Mouse (Mus musculus): ENCODE data around the gene Tbcc.

The Tbcc gene

DNA sequence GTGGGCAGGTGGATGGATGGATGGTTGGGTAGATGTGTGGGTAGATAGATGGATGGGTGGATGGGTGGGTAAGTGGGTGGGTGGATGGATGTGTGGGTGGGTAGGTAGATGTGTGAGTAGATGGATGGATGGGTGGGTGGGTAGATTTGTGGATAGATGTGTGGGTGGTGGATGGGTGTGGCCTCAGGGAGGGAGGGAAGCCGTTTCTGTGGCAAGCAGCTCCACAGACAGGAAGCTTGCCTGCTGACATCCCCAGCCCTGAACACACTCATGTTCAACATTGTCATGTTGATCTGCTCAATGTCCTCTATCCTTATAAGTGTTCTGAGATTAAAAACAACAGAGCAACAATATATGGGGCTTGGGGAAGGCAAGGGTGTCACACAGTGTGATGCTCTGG, 19.6 kb upstream of the Tbcc start:
- no peak for DNase-seq

DNA sequence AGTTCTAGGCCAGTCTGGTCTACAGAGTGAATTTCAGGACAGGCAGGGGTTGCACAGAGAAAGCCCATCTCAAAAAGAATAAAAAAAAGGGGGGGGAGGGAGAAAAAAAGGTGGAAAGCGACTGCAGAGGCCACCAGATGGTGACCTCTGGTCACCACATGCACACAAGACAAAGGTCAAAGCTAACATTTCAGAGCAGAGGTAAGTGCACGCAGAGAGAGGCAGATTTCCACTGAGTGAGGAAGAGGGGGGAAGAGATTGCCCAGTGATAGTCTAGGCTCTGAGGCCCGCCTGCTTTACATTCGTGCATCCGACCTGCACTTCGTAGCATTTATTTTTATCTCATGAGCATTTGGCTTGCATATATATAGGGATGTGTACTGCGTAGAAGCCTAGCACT, 17.7 kb upstream of the Tbcc start:
- no peak for DNase-seq

DNA sequence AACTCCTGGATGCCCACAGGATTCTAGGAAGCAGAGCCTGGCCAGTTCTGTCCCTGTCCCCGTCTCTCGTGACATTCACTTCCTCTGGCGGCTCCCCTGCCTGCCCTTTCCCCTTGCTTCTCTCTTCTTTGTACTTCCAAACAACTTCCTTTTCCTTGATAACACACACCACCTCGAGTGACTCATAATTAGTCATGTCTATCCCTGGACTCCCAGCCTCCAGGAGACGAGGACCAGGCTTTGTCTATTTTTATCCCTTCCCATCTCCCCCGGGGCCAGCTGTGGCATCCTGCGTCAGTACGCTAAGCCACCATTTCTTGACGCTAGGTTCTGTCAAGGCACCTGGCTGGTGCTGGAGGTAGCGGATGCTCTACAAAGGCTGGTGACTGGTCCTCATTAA, 16.4 kb upstream of the Tbcc start:
- DNase-seq: peak; percentile 63

DNA sequence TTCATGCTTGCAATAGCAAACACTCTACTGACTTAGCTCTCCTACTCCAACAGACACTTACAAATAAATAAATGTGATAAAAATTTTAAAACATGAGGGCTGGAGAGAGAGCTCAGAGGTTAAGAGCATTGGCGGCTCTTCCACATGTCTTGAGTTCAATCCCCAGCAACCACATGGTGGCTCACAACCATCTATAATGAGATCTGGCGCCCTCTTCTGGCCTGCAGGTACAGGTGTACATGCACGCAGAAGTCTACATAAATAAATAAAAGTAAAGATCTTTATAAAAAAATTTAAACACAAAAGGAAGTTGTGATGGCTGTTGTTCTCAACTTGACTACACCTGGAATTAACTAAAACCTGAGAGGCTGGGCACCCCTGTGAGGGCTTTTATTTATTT, 14.9 kb upstream of the Tbcc start:
- DNase-seq: no peak

DNA sequence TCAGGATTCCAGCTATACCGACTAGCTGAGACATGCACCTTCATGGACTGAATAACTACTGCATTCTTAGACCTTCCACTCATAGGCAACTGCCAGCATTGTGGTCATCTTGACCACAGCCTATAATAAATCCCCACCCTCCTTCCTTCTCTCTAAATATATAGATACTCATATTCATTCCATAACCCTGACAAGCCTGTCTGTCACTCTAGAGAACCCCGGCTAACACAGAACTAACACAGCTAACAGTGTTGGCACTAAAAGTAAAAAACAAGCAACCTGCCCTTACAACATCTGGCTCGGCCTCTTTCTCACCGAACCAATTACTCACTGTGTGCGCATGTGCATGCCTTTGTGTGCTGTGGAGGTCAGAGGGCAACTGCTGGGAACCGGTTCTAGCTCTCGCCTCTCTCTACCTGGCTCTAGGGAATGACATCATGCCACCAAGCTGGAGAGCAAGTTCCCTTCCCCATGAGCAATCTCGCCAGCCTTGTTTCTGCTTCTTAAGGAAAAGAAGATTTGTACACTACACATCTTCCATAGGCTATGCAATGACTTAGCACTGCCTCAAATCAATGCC, 14.0 kb upstream of the Tbcc start:
- peak; percentile 70 for DNase-seq

DNA sequence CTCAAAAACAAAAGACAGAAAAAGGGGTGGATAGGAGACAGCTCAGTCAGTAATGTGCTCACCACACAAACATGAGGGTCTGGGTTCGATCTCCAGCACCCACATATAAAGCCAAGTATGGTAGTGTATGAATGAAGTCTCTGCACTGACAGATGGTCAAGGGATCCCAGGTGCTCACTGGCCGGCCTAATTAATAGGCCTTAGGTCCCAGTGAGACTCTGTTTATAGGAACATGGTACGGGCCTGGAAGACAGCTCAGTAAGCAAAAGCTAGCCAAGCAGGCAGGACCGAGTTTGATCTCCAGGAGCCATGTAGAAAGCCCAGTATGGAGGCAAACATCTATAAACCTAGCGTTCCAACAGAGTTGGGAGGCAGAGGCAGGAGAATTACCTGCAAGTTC, 13.4 kb upstream of the Tbcc start:
- DNase-seq: no peak

DNA sequence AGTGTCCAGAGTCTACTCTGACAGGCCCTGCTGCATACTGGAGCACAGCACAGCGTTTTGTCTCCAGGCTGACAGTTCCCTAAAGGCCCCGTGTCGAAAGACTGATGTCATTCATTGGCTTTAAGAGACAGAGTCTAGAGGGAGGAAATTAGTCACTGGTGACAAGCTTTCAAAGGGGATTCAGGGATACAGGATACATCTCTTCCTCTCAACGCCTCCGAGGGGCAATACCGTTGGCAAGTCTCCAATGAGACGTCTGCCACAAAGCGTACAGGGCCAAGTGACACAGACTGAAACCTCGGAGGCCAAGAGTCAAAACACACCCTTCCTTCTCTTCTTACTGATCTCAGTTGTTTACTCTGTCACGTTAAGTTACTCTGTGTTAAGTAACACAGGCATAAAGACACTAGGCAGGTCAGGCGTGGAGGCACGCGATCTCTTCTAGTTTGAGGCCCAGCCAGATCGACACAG, 10.6 kb upstream of the Tbcc start:
- peak; percentile 77 for DNase-seq

DNA sequence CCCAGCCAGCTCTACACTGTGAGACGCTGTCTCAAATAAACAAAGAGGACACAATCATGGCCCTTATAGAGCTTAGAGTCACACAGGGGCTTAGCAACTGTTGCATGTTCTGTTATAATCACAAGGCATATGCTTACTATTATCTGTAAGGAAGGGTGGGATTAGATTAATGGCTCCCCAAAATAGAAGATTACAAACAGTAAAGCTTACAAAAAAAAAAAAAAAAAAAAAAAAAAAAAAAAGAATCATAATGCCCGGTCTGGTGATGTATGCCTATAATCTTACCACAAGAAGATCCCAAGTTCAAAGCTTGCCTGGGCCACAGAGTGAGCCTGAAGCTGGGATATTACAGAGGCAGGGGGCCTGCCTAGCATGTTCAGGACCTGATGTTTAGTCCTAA, 10.2 kb upstream of the Tbcc start:
- no peak for DNase-seq

DNA sequence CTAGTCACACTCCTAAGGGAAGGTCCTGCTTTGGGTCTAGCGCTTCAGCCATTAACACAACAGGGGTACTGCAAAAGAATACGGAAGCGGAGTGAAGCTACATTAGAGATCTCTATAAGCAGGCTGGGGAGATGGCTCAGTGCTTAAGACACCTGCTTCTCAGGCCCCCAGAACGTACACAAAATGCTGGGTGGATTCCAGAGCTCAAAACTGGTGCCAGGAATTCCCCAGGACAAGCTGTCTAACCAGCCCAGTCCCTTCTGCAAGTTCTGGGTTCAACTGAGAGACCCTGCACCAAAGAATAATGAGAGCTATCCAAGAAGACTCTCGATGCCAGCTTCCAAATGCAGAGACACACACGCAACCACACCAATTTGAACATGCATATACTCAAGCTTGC, 8.8 kb upstream of the Tbcc start:
- DNase-seq: no peak

DNA sequence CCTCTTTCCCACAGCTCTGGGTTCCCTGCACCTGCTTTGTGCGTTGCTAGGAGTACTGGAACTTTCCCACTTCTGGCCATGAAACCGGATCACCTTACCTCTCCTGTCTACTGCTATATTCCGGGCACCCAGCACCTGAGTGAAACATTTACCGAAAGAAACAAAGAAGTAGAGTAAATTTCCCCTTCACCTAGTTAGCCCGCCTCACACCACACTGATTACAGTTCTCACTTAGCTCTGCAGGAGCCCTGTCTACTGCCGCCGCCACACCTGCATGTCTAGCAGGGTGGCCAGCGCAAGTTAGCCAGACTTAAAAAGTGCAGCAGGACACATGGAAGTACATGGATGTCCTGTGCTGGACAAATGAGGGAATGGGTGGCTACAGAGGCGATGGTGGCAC, 7.4 kb upstream of the Tbcc start:
- no peak for DNase-seq

DNA sequence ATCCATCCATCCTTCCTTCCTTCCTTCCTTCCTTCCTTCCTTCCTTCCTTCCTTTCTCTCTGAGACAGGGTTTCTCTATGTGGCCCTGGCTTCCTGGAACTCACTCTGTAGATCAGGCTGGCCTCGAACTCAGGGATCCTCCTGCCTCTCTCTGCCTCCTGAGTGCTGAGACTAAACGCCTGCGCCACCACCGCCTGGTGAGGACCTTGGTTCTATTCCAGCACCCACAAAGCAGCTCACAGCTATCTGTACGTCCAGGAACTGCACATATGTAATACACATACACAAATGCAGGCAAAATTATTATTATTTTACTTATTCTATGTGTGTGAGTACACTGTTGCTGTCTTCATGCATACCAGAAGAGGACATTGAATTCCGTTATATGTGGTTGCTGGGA, 5.7 kb upstream of the Tbcc start:
- no peak for DNase-seq

DNA sequence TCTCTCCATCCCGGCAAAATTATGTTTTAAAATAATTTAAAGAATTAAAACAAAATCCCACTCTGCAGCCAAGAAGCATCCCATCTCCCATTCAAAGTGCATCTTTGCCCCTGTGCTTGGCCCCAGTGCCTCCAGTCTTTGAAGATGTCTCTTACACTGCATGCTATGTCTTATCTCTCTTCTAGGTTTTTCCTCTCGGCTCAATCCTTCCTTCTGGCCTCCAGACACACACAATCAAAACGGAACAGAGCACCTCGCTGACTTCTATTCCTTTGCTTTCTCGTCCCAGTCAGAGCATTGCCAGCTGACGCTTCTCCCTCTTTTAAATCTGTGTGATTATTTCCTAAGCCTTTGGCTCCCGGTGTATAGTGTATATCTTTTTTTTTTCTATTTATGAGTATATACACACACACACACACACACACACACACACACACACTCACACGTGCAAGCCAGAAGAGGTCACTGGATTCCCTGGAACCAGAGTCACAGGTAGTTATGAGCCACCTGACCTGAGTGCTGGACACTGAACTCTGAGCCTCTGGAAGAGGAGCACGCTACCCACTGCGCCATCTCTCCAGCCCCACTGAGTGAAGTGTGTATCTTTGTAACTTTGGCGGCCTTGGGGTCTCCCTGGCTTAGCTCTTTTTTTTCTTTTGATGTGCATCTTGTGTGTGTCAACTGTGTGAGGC, 5.1 kb upstream of the Tbcc start:
- DNase-seq: no peak

DNA sequence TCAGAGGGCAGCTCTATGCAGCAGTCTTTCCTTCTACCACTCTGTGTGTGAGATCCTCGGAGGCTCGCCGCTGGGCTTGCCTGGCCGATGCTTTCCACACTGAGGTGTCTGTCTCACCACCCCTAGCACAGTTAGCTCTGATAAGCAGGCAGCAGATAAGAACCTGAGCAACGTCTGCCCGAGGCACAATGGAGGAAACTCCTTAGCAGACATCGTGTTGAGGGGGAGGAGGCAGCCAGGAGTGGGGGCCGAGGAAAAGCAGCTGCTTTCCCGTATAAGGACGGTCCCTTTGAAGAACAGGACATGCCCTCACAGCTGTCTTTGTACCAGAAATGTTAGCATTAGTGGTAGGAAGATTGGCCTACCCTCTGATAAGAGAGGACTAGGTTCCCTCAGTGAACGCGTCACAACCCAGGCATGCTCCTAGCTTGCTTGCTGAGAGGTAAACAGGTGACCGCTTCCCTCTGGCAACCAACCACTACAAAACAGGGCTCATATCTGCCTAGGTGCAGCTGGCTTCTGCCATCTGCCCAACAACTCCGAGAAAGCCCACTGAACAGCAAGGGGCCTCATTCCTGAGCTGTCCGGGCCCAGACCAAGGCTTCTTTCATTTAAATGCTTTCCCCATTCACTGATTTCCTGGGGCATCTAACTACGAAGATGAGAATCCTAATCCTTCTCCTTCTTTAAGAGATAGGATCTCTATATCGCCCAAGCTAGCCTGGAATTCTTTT, 4.4 kb upstream of the Tbcc start:
- no peak for DNase-seq

DNA sequence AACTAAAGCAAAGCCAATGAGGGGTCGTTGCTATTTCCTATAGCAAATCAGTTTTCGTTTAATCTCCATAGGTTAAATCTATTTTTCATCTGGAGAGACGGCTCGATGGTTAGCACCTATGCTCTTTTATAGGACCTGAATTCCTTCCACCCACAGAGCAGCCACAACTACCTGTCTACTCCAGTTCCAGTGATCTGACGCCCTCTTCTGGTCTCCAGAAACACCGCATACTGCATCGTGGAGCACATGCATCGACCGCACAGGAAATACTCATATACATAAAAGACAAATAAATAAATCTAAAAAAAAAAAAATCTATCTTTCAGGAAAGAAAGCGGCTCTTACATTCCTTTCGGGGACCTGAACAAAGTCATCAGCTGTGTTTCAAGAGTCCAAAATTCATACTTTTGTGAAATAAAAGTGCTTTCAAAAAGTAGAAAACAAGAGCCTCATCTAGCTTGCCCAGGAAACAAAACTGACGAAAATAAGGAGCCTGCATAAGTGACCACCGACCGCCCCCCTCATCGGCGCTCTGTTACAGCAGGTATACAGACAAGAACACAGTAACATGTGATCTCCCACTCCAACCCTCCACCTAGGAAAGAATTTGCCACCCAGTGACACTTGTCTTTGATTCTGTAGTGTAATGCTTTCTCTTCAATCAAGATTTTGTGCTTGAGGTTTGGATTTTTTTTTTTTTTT, 1.8 kb upstream of the Tbcc start:
- peak; percentile 73 for DNase-seq

DNA sequence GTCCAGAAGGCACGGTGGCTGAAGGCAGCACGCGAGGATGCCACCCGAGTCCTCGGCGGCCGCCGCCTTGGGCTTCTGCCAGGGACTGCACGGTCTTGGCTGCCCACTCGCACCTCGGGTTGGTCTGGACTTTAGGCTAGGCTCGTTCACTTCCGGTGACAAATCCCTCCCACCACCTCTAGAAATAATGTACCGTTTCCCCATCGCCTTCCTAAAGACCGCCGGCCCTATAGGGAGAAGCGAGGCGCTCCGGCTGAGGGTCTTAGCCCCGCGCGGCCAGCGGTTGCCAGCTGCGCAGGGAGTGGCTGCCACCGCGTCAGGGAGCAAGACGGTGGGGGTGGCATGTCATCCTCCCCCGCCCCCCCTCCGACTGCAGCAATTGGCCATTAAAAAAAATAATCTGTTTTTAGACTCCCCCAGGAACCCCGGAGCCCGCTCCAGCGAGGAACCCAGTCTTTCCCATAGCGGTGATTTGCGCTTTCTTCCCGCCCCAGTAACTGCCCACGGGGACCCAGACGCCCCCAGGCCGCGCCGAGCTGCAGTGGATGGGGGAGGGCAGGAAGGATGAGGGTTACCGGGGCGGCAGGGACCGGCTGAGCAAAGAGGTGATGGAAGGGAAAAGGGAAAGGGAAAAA, 917 bp upstream of the Tbcc start:
- peak; percentile 89 for DNase-seq

DNA sequence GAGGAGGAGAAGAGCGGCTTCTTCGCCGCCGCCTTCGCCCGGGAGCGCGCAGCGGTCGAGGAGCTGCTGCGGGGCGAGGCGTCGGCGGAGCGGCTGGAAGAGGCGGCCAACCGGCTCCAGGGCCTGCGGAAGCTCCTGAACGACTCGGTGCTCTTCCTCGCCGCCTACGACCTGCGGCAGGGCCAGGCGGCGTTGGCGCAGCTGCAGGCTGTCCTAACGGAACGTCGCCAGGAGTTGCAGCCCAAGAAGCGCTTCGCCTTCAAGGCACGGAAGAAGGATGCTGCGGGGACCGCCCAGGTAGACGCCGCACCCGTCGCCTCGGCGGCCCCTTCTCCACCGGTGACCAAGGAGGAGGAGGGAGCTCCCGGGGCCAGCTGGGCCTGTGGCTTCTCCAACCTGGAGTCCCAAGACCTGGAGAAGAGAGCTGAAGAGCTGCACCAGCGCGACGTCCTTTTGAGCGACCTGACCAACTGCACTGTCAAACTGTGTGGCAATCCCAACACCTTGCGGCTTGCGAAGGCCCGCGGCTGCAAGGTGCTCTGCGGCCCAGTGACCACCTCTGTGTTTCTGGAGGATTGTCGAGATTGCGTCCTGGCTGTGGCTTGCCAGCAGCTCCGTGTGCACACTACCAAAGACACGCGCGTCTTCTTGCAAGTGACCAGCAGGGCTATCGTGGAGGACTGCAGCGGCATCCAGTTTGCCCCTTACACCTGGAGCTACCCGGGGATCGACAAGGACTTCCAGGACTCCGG, 535 bp downstream of the Tbcc start:
- no peak for DNase-seq

DNA sequence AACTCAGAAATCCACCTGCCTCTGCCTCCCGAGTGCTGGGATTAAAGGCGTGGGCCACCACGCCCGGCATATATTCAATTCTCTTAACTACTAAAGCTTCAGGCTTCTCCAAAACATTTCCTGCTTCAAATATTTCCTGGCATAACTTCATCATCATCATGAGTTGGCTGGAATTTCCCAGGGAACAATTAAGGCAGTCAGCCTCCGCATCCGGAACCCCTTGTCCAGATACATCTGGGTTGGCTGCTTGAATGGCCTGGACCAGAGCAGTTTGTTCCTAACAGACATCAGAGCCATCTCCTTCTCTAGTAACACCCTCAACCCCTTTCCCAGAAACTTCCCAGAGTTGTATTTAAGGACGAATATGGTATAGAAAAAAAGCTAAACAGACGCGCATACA, 4.9 kb downstream of the Tbcc start:
- DNase-seq: no peak

DNA sequence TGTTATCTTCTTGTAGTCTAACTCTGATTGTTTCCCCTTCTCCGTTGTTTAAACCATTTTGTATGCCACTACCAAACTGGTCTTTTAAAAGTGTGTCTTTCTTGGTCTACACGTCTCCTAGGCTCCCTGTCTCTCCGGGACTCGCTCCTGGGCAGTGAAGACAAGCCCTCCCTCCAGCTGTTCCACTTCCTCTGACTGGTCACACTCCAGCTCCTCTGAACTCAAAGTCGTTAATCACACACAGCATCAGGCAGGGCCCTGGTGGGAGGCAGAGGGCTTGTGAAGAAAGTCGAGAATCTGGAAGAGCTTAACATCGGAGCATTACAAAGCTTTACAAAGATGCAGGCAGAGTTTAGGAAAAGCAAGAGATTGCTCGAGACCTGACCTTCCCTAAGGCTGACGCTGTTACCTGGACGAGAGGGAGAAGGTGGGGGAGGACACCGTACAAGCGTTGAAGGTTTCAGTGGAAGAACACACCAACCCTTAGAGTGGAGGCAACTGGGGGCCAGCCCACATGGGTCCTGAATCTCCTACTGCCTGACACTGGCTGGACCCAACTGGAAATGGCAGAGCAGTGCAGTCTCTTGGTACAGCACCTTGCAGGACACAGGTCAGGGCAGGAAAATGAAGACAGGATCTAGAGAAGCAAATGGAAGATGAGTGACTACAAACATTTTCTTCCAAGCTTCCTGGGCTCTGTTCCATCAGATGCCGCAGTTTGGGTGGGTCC, 6.9 kb downstream of the Tbcc start:
- no peak for DNase-seq

DNA sequence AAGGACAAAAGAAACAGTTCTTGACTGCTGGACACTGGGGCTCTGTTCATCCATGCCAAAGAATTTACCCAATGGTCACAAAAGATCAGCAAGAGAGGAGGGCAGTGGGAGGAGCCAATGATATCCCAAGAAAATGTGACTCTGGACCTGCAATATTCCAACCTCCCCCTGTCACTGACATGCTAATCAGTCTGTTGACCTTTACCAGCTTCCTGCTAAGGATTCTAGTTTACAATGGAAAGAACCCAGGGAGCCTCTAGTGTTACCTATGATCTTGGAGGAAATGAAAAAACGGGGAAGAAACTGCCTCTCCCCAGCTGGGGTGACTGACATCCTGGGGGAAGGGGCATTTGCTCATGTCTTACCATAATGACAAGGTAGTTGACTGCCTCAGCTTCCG, 10.5 kb downstream of the Tbcc start:
- DNase-seq: no peak

DNA sequence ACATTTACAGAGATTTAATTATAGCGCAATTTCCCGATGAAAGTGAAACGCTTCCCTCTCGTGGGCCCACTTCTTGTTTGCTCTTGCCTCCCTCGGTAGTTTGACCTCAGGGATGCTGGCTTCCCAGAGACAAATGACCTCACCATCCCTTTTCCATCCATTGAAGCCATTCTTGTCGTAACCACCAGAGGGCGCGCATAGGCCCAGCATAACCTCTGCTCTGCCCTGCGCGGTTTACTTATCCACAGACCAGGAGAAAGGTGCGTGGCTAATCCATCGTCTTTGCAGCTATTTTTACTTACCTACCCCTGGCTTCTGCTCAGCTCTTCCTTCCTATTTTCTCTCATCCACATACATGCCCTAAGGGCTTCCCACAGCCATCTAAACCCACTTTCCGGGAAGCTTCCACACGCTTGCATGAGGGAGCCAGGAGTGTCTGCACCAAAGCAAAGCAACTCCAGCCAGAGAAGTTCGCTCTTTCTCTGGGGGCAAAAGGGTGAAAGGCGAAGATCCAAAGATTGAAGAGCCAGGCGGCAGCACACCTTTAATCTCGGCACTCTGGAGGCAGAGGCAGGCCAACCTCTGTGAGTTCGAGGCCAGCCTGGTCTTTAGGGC, 13.5 kb downstream of the Tbcc start:
- DNase-seq: peak; percentile 86

DNA sequence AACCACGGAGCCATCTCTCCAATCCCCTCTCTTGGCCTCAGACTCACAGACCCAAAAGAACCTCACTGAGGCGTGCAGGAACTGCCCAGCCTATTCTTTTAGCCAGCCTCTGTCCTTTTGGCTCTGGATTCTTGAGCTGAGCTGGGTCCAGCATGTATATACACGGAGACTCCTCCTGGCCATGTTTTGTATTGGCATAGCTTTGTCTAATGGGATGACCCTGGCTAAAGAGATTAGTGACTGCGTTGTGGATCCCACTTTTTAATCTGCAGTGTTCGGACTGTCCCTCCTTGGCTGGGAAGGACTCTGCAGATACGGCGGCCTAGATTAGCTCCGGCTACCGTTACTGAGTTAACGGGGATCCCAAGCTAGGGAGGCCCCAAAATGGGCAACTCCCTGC, 19.7 kb downstream of the Tbcc start, which contains the start of gene Prph2:
Prph2 (plus strand) TSS at position 274 of the 400 bp plus-strand sequence.
- DNase-seq: no peak
